Mouse (Mus musculus): Measurements from ENCODE around the gene Gm20683.

- TF ChIP-seq CTCF (IDR thresholded peaks at IDR 0.05; ENCODE audit: low read depth, low read length) (no peak), POLR2A (IDR thresholded peaks at IDR 0.05; ENCODE audit: extremely low read depth, insufficient read depth, low read length) (no peak)
These were observed 55.3 kb downstream of the Gm20683 start, which contains the start of gene Ccdc78 for GRCm38 (mm10) chr17:25786280-25786679.

Data from liver, adult 2 months (tissue).